Mouse (Mus musculus) activated CD4-positive, CD25-positive, alpha-beta regulatory T cell, adult 4 months (primary cell): Measurements from ENCODE around the gene Muc3a. TPM values are rescaled to one million over a fixed set of nuclear protein-coding genes. Genes with fewer than 3 reads are reported as not detected.

Source experiments
- ATAC-seq: one replicate; pipeline ENCODE4 v1.8.0; 2017
- polyA plus RNA-seq, 2 experiments: library from polyadenylated mRNA; unstranded; fragments of 100-300 nt; shearing (Covaris generic); gene quantifications; one replicate each; pipeline ENCODE4 v1.2.1; 2017

Gene Muc3a
- 1 to 10 TPM; 2.4 to 5.6 TPM for polyA plus RNA-seq

GRCm38 (mm10) chr5:137212289-137212688 lies at the start of gene Muc3a:
TSS of gene Muc3a (minus strand) at chr5:137212389.
- no peak for ATAC-seq

- no peak for ATAC-seq
Measured at GRCm38 (mm10) chr5:137211114-137211829, 917 bp downstream of the Muc3a start.

- no peak for ATAC-seq
Measured at GRCm38 (mm10) chr5:137210689-137211088, 1.5 kb downstream of the Muc3a start.

GRCm38 (mm10) chr5:137205301-137205700 lies 6.9 kb downstream of the Muc3a start:
- no peak for ATAC-seq

GRCm38 (mm10) chr5:137194488-137195120 lies 17.6 kb downstream of the Muc3a start:
- ATAC-seq: no peak

GRCm38 (mm10) chr5:137193279-137193952 lies 18.8 kb downstream of the Muc3a start:
- ATAC-seq: no peak

- peak; percentile 88 for ATAC-seq
Measured at GRCm38 (mm10) chr5:137189326-137189725, 22.9 kb downstream of the Muc3a start.

GRCm38 (mm10) chr5:137185362-137185761 lies 26.8 kb downstream of the Muc3a start:
- ATAC-seq: no peak

- ATAC-seq: no peak
Measured at GRCm38 (mm10) chr5:137179646-137180374, 32.4 kb downstream of the Muc3a start.

- no peak for ATAC-seq
Measured at GRCm38 (mm10) chr5:137173967-137174366, 38.2 kb downstream of the Muc3a start.

- no peak for ATAC-seq
Measured at GRCm38 (mm10) chr5:137172591-137172990, 39.6 kb downstream of the Muc3a start.

- ATAC-seq: no peak
Measured at GRCm38 (mm10) chr5:137171478-137171877, 40.7 kb downstream of the Muc3a start.

GRCm38 (mm10) chr5:137170836-137171380 lies 41.3 kb downstream of the Muc3a start:
- ATAC-seq: no peak

- ATAC-seq: no peak
Measured at GRCm38 (mm10) chr5:137167539-137167938, 44.6 kb downstream of the Muc3a start.

- ATAC-seq: no peak
Measured at GRCm38 (mm10) chr5:137166012-137166411, 46.2 kb downstream of the Muc3a start.

GRCm38 (mm10) chr5:137161853-137162252 lies 50.3 kb downstream of the Muc3a start:
- no peak for ATAC-seq

GRCm38 (mm10) chr5:137159461-137159860 lies 52.7 kb downstream of the Muc3a start:
- ATAC-seq: peak; percentile 36

Other genes starting within 250 kb of the Muc3a start
- gene Cldn15, start 245.8 kb downstream of the Muc3a start, polyA plus RNA-seq: not detected
- 1 to 10 TPM; 2.6 to 6.0 TPM for gene Plod3, start 225.4 kb downstream of the Muc3a start, polyA plus RNA-seq
- gene Znhit1, start 224.4 kb downstream of the Muc3a start, polyA plus RNA-seq: 10 to 100 TPM; 56.5 to 66.5 TPM
- gene Vgf, start 186.0 kb downstream of the Muc3a start, polyA plus RNA-seq: not detected
- 10 to 100 TPM; 71.3 to 90.7 TPM for gene Ap1s1, start 166.3 kb downstream of the Muc3a start, polyA plus RNA-seq
- gene Serpine1, start 140.1 kb downstream of the Muc3a start, polyA plus RNA-seq: not detected
- 10 to 100 TPM; 15.1 to 15.6 TPM for gene Trim56, start 96.2 kb downstream of the Muc3a start, polyA plus RNA-seq
- gene Muc3, start 63.1 kb downstream of the Muc3a start, polyA plus RNA-seq: under 1 TPM in 1 of 2 experiments, not detected in 1; 0.22 TPM
- not detected for gene Ache, start 75.1 kb upstream of the Muc3a start, polyA plus RNA-seq
- gene Ufsp1, start 82.2 kb upstream of the Muc3a start, polyA plus RNA-seq: 1 to 10 TPM in 1 of 2 experiments, not detected in 1; 1.7 TPM
- 10 to 100 TPM; 65.0 to 75.8 TPM for gene Srrt, start 95.3 kb upstream of the Muc3a start, polyA plus RNA-seq
- 1 to 10 TPM; 1.3 to 1.5 TPM for gene Trip6, start 102.0 kb upstream of the Muc3a start, polyA plus RNA-seq
- 10 to 100 TPM in 1 of 2 experiments, 1 to 10 TPM in 1; 7.8 to 10.1 TPM for gene Slc12a9, start 121.2 kb upstream of the Muc3a start, polyA plus RNA-seq
- not detected for gene Ephb4, start 137.7 kb upstream of the Muc3a start, polyA plus RNA-seq